Mouse (Mus musculus): ENCODE measurements around the gene Uhrf1.

The Uhrf1 gene

DNA sequence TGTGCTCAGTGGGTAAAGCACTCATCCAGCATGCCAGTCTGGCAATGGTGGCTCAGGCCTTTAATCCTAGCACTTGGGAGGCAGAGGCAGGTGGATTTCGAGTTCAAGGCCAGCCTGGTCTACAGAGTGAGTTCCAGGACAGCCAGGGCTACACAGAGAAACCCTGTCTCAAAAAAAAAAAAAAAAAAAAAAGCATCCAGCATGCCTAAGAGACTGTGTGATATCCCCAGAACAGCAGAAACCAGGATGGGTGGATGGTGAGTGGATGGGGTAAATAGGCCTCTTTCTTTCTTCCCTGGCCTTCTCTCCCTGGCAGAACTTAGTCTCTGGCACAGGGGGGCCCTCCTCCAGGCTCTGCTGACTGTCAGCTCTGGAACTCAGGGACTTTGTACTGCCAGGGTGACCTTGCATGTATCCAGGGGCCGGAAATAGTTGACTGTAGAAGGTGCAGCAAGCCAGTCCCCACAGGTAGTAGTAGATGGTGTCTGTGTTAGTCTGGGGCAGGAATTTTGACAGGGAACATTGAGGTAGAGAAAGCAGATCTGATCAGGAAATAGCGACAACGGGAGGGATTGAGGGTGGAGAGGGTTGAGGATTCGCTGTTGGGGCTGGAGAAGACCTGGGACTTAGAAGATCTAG is 27.2 kb upstream of the Uhrf1 start:
- peak; percentile 47 for DNase-seq (ENCODE audit: low read depth)

DNA sequence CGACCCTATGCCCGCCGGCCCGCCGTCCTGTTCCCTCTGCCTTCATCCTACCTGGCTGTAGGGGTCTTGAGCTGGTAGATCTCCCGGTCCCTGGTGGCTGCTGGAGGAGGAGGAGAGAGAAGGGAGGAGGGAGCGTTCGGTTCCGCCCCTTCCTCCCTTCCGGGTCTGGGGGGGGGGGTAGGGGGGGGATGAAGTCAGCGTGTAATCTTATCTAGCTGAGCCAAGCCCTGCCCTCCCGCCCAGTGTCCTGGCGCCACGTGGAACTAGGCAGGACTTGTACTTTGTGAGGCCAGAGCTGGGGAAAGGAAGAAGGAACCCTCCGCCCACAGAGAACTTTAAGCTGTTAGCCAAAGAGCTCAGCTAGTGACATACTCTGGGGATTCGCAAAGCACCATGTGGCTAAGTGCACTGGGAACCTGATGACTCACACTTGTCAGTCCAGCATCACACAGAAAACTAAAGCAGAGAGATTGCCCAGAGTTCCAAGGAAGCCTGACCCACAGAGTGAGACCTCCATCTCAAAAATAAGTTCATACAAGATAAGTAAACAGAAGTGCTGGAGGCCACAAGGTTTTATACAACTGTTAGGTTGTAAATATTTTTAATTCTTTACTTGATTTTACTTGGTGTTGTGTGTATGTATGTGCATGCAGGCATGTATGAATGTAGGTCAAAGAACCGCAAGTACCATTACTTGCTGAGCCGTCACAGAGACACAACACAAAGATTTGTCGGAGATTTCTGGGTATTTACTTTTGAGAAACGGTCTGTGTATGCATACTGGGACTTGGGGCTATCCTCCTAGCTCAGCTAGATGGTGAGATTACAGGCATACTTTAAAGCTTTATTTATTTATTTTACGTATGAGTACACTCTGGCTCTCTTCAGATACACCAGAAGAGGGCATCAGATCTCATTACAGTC is 26.2 kb upstream of the Uhrf1 start, which contains the start of gene Ticam1:
Gene Ticam1 (minus strand): TSS at position 144 of the 924 bp plus-strand sequence.
- peak; percentile 93 for DNase-seq (ENCODE audit: low read depth)

DNA sequence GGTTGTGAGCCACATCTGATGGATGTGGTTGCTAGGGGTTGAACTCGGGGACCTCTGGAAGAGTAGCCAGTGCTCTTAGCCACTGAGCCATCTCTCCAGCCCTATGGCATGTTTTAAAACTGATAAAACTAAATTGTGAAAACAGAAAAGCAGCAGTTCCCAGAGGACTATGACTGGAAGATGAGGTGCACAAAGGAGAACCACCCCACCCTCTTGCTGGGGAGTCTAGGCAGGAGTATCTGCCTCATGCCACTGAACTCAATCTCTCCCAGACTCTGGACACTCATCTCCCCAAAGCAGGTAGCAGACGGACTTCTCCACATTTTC is 25.6 kb upstream of the Uhrf1 start:
- no peak for DNase-seq (ENCODE audit: low read depth)

DNA sequence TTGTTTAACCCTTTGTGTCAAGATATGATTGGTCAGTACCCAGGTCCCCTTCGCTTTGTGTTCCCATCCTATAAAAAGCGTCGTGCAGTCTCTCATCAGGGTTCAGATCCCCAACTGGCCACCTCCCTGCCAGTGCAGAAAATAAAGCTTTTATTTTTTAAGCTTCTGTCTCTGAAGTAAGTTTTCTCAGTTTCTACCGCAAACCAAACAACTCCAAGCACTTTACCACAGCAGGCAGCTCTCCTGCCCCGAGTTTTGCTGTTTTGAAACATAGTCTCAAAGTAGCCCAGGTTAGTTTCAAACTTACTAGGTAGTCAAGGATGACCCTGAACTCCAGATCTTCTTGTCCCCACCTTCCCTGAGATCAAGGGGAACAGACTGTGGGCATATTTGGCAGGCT is 24.8 kb upstream of the Uhrf1 start:
- DNase-seq (ENCODE audit: low read depth), result no peak

DNA sequence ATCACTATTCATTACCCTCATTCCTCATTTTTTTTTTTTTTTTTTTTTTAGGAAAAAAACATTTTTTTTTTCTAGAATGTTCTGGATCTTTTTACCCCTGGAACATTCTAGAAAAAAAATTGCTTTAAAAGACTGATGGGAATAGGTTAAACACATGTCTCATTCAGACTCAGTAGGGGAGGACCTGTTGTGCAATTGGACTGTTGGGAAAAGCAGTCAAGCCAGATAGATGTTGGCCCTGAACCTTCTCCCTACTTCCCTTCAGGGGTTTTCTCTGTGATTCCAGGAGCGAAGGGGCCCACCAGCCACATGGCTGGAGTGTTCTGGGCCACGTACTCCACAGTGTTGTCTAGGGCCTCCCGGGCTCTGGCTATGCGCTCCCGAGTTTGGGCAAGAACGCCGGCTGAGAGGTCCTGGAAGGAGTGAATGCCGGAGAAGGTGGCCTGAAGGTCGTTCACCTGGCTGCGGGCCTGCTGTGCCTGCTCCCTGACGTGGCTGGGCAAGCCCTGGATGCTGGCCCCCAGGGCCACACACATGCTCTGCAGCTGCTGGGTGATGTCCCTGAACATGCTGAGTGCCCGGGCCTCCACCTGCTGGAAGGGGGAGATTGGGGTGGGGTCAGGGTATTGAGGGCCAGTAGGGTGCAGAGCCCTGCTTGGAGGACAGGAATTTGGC is 23.5 kb upstream of the Uhrf1 start:
- no peak for DNase-seq (ENCODE audit: low read depth)

DNA sequence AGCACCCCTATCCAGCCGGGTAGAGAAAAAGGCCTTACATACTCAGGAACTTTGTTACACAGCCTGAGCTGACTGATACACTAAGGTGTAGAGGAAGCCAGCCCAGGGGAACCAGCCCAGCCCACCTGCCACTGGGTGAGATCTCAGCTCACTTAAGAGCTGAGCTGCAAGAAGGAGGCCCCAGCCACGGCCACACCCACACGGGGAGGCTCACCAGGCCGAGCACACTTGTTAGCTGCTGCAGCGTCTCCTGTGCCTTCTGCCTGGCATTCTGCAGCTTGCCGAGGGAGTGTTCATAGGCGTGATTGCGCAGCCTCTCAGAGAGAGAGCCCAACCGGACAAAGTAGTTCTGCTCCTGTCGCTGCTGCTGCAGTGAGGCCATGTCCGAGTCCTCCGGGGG is 21.9 kb upstream of the Uhrf1 start:
- DNase-seq (ENCODE audit: low read depth), result no peak

DNA sequence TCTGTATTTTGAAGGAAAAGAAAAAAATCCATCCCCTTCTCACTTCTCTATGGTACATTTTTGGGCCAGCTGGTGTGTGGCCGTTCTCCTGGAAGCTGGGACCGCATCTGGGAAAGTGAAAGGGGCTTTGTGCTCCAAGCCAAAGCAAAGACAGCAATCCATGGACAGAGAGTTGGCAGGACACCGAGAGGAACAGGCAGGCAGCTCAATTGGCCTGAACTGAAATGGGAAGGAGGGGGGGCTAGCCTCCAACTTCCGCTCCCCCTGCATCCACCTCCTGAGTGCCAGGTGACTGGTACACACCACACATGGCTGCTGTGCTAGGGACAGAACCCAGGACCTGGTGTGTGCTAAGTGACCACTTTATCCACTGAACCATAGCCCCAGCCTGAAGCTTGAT is 20.3 kb upstream of the Uhrf1 start:
- no peak for DNase-seq (ENCODE audit: low read depth)

DNA sequence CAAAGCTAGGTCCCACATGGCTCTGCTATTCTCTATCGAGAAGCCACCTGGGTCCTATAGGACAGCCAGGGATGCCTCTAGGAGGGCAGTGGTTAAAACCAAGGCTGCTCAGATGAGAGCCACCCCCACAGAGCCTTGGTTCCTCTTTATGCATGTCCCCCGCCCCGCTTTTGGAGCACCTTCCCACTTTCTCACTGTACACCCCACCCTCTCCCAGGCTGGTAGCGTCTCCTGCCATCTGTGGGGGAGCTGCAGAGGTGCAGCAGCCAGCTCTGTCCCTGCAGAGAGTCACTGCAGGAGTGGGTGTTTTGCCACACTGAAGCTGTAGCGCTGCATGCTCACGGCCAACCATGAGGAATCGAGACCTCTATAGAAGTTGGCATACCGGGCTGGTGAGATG is 19.8 kb upstream of the Uhrf1 start:
- DNase-seq (ENCODE audit: low read depth), result no peak

DNA sequence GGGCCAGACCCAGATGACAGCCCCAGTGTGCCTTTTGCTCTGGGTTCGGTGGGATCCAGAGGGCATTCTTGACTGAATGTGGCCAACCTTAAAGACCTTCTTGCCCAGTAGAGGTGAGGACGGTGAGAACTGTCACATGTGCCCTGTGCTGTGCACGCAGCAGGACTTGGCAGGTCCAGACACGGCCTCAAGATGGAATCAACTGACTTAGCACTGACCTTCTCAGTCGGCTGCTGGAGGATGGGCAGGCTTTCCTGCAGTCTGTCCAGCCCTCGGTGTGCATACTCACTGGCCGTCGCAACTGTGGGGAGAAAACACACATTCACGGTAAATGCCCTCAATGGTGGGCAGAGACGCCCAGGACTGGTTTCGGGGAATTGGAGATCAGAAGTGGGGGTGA is 17.1 kb upstream of the Uhrf1 start:
- no peak for DNase-seq (ENCODE audit: low read depth)

DNA sequence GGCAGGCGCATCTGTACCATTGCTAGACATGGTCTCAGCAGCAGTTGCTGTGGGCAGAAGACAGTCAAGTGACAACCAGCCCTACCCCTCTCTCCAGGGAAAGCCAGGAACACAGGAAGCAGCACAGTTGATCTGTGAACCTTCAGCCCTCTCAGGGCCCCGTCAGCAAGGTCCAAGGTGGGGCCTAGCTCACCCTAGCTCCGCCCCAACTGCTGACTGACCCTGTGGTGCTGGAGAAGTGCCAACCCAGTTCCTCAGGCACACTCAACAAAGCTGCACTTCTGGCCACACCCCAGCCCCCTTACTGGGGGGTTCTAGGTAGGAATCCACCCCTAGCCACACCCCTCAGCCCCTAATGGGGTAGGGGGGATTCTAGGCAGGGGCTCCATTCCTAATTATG is 15.3 kb upstream of the Uhrf1 start:
- no peak for DNase-seq (ENCODE audit: low read depth)

DNA sequence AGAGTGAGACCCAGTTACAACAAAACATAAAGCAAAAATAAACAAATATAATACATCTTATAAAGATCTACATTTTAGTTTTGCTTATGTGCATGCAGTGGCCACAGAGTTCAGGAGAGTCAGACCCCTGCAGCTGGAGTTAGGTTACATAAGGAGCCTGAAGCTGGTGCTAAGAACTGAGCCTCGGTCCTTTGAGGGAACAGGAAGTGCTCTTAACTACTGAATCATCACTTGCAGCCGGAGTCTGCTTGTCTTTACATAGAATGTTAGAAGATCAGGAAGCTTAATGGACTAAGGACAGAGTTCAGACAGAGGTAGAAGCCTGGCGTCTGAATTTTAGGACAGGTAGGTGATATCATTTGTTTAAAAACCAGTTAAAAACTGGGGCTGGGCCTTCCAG is 14.3 kb upstream of the Uhrf1 start:
- no peak for DNase-seq (ENCODE audit: low read depth)

DNA sequence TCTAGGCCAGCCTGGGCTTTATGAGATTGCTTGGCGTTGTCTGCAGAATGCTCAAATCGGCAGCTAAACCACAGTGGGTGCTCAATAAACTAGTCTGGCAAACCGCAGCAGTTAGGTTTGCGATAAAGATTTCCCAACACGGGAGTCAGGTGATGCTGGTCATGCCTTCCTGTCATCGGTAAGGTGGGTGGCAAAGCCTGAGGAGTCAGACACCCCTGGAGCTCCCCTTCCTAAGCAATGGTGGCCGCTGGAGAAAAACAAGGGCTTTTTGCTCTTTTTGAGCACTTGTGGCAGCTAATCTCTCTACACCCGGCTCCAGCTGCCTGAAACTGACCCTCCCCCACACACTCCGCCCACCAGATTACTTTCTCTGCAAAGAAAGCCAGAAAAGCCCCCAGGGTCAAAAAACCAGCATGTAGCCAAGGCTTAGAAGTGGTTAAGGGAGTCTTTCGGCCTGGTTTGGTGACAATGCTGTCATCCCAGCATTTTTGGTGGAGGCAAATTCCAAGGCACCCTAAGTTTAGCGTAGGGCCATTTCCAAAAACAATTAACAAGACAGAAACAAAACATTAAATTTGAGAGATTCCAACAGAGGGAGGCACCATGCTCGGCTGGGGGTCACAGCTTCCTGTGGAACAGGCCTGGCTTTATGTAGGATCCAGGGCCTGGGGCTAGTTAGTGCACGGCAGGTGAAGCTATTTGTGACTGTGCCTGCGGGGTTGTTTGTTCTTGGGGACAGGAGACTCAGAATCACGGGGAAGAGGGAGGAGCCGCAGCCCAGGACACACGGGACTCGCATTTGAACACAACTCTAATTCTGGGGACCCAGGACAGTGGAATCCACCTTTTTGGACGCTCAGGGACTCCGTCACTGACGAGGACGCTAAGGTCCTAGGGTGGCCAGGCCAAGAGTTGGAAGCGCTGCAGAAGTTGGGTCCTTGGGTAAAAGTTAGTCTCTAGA is 13.5 kb upstream of the Uhrf1 start:
- DNase-seq (ENCODE audit: low read depth), result peak; percentile 82

DNA sequence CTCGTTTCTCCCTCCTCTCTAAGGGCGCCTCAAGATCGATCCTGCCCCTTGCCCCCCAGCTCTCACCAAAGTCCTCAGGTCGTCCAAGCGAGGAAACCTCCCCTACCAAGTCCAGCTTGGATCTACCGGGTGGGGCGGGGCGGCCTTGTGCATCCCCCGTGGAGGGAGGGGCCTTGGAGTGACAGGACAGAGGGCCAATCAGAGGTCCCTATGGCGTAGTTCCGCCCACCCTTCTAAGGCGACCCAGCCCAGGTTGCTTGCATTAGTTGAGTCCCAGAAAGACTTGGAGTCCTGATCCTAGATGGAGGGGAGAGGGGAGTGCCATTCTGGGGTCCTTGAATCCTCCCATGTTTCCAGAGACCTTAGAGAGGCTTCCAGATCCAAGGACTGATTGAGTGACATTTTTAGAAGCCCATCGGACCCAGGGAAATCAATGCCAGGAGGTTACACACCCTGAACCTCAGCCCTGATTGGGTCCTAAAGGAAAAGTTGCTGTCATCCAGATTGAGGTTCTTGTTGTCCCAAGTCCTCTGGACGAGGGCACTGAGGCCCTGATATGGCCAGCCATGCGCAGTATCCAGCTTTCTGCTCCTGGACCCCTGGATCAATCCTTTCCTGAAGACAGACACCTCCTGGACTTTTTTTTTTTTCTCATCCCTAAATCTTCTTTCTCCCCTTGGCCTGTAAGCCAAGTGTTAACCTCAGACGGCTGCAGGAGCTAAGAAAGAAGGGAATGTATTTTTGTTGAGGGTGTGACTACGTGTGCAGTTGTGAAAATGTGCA is 12.5 kb upstream of the Uhrf1 start:
- peak; percentile 95 for DNase-seq (ENCODE audit: low read depth)

DNA sequence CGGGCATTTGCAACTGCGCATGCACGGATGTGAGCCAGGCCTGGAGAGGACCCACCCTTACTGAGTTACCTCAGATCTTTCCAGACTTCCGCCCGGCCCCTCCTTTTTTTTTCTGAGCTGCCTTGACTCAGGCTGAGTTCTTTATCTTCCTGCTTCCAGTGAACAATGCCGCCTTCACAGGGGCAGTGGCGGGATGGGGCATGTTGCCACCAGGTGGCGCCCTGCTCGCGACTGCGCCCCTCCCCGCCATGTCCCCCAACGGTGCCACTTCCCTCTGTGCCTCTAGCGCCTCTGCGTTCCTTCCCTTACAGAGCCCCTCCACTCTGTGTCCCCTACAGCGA is 12.0 kb upstream of the Uhrf1 start:
- peak; percentile 94 for DNase-seq (ENCODE audit: low read depth)

DNA sequence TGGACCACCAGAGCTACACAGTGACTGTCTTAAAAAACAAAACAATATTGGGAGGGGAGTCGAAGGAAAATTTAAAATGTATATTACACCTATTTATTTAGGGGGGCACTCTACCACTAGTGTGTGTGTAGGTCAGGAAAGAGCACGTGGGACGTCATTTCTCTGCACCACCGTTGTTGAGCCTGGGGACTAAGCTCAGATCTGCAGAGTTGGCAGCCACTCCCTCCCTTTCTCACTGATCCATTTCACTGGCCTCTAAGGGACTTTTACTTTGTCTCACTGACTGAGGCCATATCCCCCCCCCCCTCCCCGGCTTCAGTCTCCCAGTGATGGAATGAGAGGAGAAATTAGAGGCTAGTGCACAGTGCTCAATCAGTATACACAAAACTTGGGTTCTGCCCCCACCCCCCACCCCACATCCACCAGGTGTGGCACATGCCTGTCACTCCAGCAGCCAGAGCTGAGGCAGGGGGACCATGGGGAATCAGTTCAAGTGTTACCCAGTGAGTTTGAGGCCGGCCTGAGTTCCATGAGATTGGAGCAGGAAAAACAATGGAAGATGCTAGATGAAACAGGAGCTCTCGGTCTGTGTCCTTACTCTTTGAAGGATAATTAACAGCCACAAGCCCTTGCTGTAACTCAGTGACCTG is 11.2 kb upstream of the Uhrf1 start:
- no peak for DNase-seq (ENCODE audit: low read depth)

DNA sequence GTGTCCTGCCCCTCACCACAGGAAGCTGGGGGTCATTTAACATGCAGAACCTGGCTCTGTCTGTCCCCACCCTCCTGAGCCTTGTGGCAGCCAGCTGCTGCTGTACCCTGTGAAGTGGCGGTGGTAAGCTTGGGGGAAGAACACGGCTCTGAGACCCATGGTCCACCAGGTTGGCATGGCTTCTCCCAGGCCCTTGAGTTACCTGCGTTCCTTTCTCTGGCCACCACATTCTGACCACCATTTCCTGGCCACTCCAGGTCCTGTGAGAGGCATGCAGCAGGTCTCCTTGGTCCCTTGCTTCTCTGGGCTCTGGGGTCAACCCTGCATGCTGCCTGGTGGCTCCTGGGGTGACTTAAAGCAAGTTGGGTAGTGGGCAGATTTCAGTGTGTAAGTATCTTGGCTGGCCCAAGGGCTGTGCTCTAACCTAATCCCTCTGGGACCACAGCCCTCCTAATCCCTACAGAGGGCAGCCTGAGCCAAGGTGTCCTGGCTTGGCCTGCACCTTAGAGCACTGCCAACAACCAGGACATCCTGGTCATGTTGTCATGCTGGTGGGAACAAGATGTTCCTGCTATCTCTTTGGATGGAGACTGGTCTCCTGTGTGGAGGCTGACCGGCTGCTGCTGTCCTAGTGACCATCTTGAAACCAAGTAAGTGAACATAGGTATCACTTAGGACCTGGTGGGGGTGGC is 10.4 kb upstream of the Uhrf1 start, which contains the start of gene Plin3:
Gene Plin3 (minus strand): TSS at position 343 of the 692 bp plus-strand sequence.
- DNase-seq (ENCODE audit: low read depth), result no peak

DNA sequence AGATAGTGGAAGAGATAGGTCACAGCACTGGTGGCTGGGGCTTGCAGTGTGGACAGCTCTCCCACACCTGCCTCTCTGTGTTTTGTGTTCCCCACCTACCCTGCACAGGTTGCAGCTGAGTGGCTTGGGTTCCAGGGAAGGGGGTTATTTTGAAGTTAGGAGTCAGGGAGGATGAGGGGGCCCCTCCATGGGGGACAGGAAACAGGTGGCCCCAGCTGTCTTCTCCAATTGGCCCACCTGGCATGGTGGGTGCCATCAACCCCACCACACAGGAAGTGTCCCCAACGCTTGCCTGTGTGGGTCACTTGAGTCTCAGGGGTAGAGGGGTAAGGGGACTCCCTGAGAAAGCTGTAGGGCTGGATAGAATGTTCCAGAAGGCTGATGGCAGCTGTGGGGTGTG is 9.8 kb upstream of the Uhrf1 start:
- no peak for DNase-seq (ENCODE audit: low read depth)

DNA sequence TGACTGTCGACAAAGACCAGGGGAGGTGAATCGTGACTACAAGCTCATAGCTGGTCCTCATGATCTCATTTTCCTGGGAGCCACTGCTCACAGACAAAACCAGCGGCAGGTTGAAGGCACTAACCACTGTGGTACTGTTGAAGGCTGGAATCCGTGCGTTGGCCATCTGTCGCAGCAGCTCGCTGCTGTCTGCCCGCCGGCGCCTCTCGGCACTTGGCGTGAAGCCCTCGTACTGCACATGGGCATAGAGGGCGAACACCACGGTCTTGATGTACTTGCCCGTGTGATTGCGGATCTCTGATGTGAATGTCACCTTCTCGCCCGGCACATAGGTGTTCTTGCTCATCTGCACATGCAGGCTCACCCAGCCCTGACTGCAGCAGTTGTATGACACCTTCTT is 8.9 kb upstream of the Uhrf1 start:
- DNase-seq (ENCODE audit: low read depth), result no peak

DNA sequence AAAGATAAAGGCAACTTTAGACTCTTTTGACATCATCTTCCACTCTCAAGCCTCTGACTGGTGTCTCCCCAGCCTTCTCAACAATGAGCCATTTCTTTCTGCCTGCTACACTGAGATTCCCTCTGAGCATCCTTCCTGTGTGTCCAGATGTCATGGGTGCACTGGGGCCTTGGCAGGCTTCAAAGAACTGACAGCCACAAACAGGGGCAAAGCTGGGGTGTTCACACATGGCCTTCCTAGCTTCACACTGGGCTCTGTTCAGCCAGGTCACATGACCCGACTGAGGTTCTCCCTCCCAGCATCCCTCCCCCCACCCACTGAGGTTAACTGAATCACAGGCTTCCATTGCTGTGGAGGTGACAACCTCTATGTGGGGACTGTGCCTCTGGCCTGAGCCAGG is 6.9 kb upstream of the Uhrf1 start:
- no peak for DNase-seq (ENCODE audit: low read depth)

DNA sequence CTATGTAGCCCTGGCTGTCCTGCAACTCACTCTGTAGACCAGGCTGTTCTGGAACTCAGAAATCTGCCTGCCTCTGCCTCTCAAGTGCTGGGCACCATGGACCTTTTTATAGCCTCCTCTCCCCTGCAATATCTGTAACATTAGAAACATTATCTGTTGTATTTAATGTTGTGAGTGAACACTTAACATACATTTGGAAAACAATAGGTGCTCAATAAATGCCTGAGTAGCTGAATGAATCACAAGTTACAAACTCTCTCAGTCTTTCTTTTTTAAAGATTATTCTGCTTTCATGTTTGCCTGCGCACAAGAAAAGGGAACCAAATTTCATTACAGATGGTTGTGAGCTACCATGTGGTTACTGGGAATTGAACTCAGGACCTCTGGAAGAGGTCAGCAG is 4.9 kb upstream of the Uhrf1 start:
- DNase-seq (ENCODE audit: low read depth), result no peak

Measured in induced T-regulatory cell, adult 2 months (primary cell).